Mouse (Mus musculus): Measurements from ENCODE around the gene Cdh23.

Cdh23 gene

DNA sequence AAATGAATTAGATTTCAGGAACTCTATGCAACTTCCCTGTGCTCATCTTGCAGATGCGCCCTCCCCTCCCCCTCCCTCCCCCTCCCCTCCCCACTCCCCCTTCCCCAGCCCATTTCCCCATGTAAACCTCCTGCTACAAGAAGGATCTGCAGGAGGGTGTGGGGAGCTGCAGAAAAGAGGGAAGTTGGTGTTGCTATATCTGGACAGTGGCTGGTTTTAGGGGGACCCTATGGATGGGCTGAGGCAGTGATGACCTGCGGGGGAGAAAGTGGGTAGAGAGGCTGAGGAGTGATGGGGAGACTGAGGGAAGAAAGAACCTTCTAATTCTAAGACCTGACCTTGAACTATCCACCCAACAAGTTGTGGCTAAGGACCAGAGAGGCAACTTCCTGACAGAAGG is 329.1 kb downstream of the Cdh23 start:
- in situ Hi-C loops (cut with MboI; ENCODE audit: low pct_unique_long_range_greater_than_20kb in 1 of 2, low sequenced_read_pairs in 2 of 2, unreplicated experiment in 1 of 2): no loop called here

DNA sequence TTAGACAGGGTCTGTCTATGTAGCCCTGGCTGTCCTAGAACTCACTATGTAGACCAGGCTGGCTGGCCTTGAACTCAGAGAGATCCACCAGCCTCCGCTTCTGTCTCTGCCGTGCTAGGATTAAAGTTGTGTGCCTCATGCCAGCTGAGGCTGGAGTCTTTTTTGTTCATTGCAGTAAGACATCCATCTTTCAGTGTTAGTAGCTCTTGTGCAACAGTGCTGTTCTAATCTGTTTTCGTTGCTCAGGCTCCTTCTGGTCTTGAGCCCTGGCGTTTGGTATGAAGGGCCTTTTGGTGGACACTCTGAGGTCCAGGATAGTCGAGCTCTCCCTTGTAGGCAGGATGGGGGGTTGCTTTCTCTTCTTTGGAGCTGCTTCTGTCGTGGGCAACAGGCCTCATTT is 332.9 kb downstream of the Cdh23 start:
- in situ Hi-C loops (cut with MboI; ENCODE audit: low pct_unique_long_range_greater_than_20kb in 1 of 2, low sequenced_read_pairs in 2 of 2, unreplicated experiment in 1 of 2): no loop called here

DNA sequence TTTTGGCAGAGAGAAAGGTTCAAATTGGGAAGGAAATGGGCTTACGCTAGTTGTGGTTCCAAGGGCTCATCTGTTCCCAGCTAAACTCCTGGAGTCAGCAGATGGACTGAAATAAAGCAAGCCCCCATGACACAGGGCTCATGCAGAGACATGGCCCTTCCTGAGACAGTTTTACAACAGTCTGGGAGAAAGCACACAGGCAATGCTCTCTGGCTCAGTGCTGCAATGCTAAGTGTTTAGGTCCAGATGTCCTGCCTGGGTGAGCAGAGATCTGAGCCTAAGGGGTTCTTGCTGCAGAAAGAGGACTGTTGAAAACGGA is 334.0 kb downstream of the Cdh23 start:
- in situ Hi-C loops (cut with MboI; ENCODE audit: low pct_unique_long_range_greater_than_20kb in 1 of 2, low sequenced_read_pairs in 2 of 2, unreplicated experiment in 1 of 2): no loop called here

DNA sequence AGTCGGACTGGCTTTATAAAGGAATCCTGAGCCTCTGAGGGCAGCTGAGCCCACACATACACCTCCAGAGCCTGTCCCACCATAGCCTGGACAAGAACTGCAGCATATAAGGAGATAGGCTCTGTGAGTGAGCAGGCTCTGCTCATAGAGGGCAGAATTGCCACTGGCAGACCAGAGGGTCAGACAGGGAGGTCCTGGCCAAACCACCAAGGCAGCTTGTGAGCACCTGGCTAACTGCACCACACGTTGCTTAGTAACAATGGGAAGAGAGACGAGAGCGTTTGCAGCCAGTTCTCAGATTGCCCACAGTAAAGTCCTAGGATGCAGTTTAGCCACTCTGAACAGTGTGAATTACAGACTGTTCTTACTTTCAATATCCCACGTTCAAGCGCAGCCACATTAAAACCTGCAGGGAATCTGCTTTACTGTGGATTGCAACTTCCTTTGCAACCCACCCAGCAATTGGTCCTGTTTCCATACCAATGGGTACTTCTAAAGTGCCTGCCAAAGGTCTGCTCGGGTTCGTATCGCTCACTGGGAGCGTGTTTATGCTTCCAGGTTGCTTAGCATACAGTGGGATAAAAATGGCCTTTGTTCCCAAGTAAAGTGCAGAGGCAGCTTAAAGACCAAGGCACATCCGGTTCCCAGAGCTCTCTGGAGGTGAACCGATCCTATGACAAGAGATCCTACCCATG is 334.5 kb downstream of the Cdh23 start:
- in situ Hi-C loops (cut with MboI; ENCODE audit: low pct_unique_long_range_greater_than_20kb in 1 of 2, low sequenced_read_pairs in 2 of 2, unreplicated experiment in 1 of 2): no loop called here

DNA sequence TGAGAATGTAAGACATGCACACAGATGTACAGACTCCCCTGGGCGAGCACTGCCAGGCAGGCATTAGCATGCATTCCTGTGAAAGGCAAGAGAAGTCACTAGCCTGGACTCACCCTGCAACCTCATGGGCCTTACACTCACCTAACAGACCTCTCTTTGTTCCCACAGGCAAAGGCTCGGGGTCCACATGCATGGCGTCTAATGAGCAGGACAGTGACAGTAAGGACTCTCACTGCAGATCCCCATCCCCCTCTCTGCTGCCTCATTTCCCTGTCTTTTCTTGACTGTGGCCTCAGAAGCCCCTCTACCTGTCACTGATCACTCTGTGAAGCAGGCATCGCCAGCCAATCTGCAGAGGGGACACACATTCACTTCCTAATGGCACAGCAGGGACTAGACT is 337.5 kb downstream of the Cdh23 start:
- in situ Hi-C loops (cut with MboI; ENCODE audit: low pct_unique_long_range_greater_than_20kb in 1 of 2, low sequenced_read_pairs in 2 of 2, unreplicated experiment in 1 of 2): no loop called here

DNA sequence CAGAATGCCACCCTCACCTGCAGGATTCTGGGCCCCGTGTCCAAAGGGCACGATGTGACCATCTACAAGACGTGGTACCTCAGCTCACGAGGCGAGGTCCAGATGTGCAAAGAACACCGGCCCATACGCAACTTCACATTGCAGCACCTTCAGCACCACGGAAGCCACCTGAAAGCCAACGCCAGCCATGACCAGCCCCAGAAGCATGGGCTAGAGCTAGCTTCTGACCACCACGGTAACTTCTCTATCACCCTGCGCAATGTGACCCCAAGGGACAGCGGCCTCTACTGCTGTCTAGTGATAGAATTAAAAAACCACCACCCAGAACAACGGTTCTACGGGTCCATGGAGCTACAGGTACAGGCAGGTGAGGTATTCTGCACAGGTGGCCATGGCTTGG is 338.4 kb downstream of the Cdh23 start:
- in situ Hi-C loops (cut with MboI; ENCODE audit: low pct_unique_long_range_greater_than_20kb in 1 of 2, low sequenced_read_pairs in 2 of 2, unreplicated experiment in 1 of 2): no loop called here

DNA sequence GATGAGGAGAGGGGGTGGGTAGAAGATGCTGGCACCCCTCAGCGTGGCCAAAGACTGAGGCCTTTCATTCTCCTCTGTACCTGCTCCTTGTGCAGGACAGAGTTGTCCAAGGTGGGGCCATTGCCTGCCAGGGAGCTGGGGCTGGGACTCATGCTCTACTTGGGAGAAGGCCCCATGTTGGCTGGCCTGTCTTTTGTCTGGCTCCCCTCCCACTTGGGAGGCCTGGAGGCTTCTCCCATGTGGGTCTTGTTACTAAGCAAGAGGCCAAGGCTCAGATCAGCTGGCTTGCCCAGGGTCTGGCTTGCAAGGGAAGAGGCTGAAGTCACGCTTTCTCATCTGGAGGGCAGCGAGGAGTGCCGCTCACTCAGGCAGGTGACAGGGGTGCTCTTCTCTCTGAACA is 338.8 kb downstream of the Cdh23 start:
- in situ Hi-C loops (cut with MboI; ENCODE audit: low pct_unique_long_range_greater_than_20kb in 1 of 2, low sequenced_read_pairs in 2 of 2, unreplicated experiment in 1 of 2): no loop called here

DNA sequence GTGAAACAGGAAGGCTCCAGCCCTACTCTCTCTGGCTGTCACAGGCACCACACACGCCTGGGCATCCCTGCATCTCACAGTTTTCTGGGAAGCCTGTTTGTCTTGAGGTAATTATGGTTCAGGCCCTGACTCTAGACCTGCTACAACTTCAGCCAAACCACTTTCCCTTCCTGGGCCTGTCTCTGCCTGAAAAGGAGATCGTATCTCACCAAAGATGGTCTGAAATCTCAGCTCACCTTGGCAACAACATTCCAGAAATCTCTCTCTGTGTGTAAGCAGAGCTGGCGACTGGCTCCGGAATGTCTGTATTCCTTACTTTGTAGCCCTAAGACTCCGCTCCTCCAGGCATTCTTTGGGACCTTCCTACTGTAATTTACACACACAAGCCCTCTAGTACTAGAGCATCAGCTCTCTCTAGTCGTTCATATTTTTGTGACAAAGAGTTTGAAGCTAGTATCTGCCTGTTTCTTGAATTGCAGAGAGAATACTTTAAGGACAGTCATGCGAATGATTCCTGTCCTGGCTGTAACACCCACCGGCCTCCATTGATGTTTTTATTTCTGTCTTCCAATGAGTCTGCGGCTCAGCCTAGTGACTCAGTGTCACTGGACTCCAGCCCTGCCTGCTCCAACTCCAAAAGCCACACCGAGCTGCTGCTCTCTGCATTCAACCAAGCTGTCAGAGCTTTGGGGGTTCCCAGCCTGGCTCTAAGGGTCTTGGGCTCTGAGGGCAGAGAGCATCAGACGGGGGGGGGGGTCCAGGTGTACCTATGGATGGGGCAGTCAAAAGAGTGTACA is 341.2 kb downstream of the Cdh23 start:
- in situ Hi-C loops (cut with MboI; ENCODE audit: low pct_unique_long_range_greater_than_20kb in 1 of 2, low sequenced_read_pairs in 2 of 2, unreplicated experiment in 1 of 2): no loop called here

DNA sequence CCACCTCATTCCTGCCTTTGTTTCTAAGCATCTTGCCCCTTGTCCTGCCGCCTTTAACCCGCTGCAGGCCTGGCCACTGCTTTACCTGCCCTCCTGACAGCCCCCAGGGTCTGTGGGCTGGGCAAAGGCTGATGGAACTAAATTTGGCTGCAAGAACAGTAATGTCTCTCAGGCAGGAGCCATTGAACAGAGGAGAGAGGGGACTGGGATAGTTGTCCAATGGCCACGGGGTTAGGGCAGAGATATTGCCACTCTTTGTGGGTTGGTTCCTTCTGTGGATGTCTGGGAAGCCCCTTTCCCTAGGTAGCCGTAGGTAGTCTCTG is 342.3 kb downstream of the Cdh23 start:
- in situ Hi-C loops (cut with MboI; ENCODE audit: low pct_unique_long_range_greater_than_20kb in 1 of 2, low sequenced_read_pairs in 2 of 2, unreplicated experiment in 1 of 2): no loop called here

DNA sequence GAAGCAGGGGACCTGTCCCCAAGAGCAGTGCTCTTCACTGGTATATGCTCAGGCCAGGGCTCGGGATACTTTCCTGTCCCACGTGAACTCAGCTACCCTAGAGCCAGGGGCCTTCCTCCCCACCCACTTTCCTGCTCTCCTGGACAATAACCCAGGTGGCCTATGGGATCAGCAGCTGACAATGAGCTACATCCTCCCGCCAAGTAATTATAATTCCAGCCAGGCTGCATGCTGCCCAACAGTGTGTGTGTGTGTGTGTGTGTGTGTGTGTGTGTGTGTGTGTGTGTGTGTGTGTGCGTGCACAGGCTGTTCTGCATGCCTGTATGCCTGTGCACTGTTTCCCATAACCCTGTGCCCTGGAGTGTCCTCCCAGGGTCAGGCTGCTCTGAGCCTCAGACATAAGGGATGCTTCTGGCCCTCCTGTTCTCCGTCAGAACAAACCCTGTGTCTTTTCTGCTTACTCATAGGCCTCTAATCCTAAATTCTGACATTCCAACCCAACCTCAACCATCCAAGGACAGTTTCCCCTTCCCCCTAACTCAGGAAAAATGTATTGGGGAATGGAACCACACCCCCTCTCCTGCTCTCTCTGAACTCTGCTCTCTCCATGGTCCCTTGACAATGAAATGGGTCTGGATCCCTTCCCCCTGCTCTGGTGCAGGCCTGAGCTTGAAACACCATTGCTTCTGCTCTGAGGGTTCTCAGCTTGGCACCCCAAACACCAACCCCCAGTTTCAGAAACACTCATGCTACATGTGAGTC is 342.9 kb downstream of the Cdh23 start:
- in situ Hi-C loops (cut with MboI; ENCODE audit: low pct_unique_long_range_greater_than_20kb in 1 of 2, low sequenced_read_pairs in 2 of 2, unreplicated experiment in 1 of 2): no loop called here

DNA sequence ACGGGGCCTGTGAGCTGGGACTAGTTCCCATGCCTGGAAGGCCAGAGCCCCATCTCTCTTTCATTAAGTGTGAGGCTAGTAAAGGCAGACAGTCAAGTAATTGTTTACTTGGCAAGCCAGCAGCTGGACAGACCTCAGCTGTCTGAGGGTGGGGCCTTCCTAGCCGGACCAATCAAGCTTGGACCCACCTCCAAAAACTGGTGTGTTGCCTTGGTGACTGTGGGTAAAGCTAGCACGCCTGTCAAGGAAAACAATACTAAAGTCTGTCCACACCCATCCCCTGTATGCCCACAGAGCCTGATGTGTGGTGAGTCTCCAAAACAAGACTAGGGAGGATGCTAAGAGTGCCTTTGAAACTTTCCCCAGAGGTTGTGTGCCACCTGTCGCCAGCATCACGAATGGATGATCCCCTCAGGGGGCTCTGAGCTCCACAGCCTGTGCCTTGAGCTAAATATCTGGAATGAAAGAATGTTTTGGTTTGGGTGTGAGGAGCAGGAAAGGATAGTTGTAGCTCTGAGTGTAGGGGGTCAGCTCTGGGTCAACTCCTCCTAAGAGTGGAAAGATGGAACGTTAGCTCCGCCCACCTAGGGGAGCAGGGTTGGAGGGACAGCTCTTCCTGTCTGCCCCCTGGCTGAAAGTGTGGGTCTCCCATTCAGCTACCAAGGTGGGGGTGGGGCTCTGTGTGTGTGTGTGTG is 344.4 kb downstream of the Cdh23 start:
- in situ Hi-C loops (cut with MboI; ENCODE audit: low pct_unique_long_range_greater_than_20kb in 1 of 2, low sequenced_read_pairs in 2 of 2, unreplicated experiment in 1 of 2): no loop called here

DNA sequence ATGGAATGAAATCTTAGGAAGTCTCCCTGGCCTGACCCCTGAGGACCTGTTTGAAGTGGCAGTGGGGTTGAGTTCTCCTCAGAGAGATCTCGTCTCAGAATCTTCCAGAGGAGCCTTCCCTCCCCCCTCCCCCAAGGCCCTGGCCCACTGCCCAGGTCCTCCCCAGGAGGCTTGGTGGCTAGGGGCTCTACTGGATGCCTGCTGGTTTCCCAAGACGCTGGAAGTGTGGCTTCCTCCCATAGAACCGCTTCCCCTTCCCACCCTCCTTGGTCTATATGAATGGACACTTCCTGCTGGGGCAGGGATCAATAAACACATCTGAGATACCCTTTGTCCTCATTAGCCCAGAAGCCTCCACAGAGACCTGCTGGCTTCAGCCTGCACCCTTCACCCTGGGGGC is 345.0 kb downstream of the Cdh23 start:
- in situ Hi-C loops (cut with MboI; ENCODE audit: low pct_unique_long_range_greater_than_20kb in 1 of 2, low sequenced_read_pairs in 2 of 2, unreplicated experiment in 1 of 2): no loop called here

DNA sequence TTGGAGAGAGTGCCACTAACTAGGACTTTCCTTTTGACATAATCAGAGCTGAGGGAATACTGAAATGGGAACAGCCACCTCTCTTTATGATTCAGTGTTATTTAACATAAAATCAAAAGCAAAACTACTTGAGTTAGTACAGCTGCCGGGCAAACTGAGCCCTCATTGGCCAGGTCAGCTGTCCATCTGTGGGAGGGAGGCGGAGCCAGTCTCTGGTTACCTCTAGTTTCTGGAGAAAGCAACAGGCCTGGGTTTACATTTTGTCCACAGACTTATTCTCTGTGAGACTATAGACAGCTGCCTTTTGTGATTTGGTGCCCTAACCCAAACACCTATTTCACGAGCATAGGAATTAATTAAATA is 345.5 kb downstream of the Cdh23 start:
- in situ Hi-C loops (cut with MboI; ENCODE audit: low pct_unique_long_range_greater_than_20kb in 1 of 2, low sequenced_read_pairs in 2 of 2, unreplicated experiment in 1 of 2): no loop called here

DNA sequence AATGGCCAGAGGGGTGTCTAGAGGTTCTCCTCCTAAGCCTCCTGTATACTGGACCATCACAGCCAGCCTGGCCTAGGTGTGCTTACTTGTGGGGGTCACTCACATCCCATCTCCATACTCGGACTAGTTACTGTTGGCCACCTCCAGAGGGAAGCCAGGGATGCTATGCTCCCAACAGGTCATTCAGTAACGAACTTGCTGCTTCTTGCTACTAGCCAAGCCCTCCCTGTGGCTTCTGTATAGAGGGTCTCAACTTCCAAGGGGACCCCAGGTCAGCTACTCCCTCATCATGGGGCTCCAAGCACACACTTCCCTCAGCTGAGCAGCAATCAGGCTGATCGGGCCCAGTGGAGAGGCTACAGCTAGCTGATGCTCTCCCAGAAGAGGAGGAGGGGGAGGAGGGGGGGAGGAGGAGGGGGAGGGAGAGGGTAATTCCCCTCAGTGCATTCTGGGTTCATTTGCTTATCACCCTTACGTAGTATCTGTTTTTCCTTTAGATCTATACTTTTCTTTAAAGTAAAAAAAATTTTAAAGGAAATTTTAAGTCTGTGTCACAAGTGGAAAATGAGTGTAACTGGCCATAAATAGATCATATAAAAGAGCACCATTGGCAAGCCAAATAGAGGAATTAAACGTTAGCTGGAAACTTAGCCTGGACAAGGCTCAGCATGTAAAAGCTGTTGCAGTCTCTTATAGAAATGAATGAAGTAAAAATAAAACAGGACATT is 346.0 kb downstream of the Cdh23 start:
- in situ Hi-C loops (cut with MboI; ENCODE audit: low pct_unique_long_range_greater_than_20kb in 1 of 2, low sequenced_read_pairs in 2 of 2, unreplicated experiment in 1 of 2): no loop called here

DNA sequence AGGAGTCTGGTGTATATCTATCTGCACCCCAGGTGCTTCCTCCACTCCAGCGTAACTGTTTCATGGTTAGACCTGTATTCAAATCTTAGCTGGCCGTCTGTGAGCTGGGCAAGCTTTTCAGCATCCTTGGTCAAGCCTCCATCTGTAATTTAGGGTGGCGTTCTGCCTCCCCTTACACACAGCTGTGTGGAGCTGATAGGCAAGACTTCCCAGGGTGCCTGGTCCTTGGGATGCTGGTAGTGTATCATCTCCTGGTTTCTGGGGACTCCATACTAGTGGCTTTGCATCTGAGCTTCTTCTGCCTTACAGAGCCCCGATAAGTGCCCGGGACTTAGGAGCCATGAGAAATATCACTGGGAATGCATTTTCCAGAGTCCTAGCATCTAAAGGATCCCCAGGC is 346.6 kb downstream of the Cdh23 start:
- in situ Hi-C loops (cut with MboI; ENCODE audit: low pct_unique_long_range_greater_than_20kb in 1 of 2, low sequenced_read_pairs in 2 of 2, unreplicated experiment in 1 of 2): no loop called here

DNA sequence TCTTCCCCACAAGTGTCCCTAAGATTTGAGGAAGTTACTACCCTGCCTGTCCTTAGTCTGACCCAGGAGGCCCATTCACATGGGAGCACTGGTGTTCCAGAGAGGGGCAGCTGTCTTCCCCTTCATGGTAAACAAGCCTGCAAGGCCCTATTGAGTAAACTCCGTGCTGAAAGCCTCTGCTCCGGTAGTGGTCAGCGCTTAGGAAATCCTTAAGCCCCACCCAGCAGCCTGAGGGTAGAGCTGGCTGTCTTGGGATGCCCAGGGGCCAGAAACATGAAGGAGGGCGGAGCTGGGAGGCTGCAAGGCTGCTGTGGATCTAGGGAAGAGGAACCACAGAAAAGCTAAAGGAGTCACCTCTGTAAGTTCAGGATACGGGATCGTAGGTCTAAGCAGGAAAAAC is 347.2 kb downstream of the Cdh23 start:
- in situ Hi-C loops (cut with MboI; ENCODE audit: low pct_unique_long_range_greater_than_20kb in 1 of 2, low sequenced_read_pairs in 2 of 2, unreplicated experiment in 1 of 2): no loop called here

DNA sequence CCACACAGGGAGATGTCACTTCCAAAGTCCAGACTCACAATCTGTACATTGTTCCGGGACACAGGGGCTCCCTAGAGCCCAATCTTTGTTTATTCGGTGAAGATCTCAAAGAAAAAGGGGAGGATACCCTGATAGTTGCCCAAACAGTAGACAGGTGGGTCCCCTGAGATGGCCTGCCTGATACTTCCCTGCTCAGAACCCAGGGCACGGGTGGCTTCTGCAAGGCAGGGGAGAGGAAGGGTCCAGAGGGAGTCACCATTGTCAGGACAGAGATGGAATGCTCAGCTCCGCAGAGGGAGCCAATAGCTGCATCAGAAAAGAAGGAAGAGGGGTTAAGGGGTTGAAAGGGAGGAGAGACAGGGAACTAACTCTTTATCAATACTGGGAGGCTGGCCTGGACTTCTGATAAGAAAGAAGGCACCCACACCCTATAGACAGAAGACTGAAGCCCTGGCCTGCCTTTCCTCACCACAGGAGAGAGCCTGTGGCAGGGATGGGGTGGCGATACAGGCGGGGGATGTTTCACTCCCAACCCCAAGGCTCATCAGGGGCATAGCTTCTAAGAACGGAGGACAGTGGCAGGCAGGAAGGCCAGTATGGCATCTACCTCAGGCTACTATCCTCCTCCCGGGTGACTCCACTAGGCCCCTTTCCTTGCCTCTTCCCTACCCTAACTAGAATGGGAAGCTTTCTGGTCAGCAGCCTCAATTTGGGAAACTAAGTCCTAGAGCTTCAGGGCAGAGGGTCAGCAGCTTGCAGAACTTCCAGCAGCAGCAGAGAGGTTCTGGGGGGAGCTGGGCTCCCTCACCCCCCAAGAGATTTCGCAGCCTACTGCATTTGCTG is 348.3 kb downstream of the Cdh23 start:
- in situ Hi-C loops (cut with MboI; ENCODE audit: low pct_unique_long_range_greater_than_20kb in 1 of 2, low sequenced_read_pairs in 2 of 2, unreplicated experiment in 1 of 2): no loop called here

Measured in mouse embryonic stem cell (cell line).